Mouse (Mus musculus) CD4-positive, CD25-positive, alpha-beta regulatory T cell, adult 2 months (primary cell): ENCODE results near the gene Shank3.

Source experiments
- DNase-seq: peaks from one replicate; pipeline ENCODE4 v3.0.0-alpha.2; 2012; ENCODE audit warnings: low read depth, low spot score

Shank3 gene

DNA sequence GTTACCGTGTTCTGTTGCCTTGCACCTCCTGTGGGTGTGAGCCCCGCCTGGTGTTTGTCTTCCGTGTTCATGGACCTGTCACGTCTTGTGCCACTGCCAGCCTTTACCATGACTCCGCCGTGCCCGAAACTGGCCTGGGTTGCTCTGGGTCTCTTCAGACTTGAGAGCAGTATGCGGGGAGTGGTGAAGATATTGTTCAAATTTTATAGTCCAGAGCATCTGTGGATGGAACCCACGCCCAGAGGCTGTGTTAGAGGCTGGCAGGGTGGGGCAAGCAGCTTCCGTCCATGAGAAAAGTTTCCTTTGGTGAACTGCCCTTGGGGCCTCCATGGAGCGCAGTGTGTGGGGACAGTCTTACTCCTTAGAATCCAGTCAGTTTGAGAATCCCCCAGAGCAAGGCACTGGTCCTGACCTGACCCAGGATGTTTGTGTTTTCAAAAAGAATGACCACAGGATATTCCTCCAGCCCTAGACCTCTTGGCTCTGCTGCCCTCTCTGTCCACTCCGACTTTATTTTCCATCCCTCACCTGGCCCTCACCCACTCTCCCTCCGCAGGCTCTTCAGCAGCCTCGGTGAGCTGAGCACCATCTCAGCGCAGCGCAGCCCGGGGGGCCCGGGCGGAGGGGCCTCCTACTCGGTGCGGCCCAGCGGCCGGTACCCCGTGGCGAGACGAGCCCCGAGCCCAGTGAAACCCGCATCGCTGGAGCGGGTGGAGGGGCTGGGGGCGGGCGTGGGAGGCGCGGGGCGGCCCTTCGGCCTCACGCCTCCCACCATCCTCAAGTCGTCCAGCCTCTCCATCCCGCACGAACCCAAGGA lies 58.0 kb downstream of the Shank3 start:
- DNase-seq: no peak

DNA sequence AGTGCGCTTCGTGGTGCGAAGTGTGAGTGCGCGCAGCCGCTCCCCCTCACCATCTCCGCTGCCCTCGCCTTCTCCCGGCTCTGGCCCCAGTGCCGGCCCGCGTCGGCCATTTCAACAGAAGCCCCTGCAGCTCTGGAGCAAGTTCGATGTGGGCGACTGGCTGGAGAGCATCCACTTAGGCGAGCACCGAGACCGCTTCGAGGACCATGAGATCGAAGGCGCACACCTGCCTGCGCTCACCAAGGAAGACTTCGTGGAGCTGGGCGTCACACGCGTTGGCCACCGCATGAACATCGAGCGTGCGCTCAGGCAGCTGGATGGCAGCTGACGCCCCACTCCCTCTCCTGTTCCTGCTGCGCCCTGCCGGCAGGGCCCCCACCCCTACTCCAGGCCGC lies 58.6 kb downstream of the Shank3 start:
- no peak for DNase-seq

DNA sequence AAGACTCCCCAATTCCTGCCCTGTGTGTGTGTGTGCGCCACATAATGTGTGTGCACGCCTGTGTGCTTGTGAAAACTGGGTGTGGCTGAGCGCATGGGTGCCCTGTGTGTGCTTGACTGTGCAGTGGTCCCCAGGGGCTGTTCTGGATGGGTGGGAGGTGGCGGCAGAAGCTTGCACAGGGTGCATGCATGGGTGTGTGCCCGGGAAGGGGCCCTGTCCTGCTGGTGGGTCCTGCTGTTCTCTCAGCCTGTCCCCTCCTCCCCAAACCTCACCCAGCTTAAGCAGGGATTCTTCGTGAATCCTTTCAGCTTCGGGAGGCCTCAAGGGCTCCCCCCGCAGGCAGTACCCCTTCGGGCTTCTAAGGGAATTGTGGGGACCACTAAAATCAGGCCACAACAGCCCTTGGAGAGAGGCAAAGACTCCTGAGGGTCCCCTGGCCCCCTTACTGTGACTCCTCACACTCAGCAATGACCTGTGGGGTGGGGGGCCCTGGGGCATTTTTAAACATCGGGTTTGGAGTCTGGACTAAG lies 59.8 kb downstream of the Shank3 start:
- no peak for DNase-seq

DNA sequence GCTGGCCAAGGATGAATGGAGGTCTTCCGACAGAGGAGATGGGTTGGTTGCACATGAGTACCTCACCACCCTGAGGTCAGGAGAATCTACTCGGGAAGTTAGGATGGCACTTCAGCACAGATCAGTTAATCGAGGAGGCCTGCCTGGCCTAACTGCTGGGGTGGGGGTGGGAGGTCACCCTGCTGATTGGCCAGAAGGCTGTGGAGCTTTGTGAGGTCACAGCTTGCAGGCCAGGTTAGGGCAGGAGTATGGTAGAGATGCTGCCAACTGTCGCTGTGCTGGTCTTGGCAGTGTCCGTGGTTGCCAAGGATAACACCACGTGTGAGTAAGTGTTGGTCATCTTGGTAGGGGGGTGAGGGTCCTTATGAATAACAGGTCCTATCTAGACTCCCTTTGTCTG lies 68.7 kb downstream of the Shank3 start, which contains the start of gene Acr:
Gene Acr, plus strand, starts transcription at position 213 of the 400 bp plus-strand sequence.
- DNase-seq: no peak

DNA sequence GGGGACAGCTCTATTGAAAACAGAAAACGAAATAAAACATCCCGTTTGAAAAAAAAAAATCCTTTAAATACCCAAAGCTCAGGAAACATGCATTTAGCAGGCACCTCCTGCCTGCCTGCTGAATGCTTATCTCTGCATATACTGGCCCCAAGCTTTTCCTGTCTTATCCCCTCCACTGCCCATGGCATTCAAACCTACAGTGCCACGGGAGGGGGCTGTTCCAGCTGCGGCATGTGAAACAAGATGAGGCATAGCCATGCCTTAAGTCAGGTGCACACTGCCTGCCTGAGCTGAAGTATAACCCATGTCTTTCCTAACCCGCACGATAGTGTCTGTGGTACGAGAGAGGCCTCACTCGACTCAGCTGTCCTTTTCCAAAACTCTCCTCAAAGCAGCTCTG lies 72.7 kb downstream of the Shank3 start:
- no peak for DNase-seq

DNA sequence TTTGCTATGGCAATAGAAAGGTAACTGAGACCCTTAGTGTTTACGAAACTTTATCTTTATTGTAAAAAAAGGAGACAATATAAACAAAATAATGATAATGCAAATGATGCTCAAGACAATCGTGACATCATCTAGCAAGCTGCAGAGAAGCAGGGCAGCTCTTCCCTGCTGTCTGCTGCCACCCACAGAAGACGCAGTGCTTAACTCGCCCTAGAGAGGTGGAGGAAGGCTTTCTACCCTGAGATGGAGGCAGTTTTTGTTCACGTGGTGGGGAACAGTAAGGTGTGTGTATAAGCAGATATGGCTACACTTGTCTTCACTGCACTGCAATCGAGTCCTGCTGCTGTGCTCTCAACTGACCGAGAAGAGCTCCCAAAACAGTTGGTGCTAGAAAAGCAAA lies 83.1 kb downstream of the Shank3 start:
- DNase-seq: no peak

DNA sequence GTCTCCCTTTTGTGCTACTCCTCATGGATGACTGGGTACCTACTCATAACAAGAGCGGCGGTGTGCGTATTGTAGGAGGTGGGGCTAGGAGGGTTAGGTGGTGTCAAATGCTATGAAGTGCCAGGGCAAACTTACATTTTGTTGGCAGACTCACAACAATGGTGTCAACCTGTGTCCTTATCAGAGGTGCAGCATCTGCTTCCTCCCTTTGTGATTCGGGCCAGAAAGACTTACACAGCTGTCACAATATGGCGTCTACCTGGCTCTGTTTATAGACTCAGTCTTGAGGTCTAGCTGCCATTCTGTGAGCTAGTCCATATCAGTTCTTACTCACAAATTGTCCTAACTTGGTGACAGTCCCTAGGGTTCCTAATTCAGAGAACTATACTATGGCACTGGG lies 85.7 kb downstream of the Shank3 start:
- no peak for DNase-seq

DNA sequence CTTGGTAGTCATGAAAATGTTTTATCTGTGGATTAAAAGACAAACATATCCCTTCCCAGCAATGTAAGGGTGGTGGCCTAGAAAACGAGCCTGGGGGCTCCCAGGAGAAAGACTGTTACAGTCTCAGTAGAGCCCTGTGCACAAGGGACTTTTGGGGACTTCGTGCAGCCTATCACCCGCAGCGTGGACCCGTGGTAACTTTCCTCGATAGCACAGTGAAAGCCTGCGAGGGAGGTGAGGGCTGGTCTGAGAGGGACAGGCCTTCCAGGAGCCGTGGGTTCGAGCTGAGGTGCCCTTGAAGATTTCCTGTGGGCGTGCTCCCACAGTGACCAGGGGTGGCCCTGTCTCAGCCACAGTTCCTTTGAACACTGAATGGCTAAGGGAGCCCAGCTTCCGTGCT lies 86.2 kb downstream of the Shank3 start:
- DNase-seq: no peak

DNA sequence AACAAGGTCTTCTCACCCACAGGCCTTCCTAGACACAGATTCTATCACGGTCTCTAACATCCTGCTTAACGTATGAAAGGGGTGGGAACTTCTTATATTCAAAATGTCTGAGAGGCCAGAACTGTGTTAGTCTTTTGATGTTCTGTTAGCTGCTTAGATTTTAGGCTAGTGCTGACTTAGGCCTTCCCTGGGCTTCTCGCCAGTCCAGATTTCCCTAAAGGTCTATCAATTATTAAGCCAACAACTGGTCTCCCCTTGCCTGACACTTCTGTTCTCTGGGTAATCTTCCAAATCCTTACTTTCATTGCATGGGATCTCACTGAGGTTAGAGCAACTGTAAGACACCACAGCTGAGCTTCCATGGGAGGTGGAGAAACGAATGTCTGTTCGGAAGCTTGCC lies 89.7 kb downstream of the Shank3 start:
- DNase-seq: no peak

DNA sequence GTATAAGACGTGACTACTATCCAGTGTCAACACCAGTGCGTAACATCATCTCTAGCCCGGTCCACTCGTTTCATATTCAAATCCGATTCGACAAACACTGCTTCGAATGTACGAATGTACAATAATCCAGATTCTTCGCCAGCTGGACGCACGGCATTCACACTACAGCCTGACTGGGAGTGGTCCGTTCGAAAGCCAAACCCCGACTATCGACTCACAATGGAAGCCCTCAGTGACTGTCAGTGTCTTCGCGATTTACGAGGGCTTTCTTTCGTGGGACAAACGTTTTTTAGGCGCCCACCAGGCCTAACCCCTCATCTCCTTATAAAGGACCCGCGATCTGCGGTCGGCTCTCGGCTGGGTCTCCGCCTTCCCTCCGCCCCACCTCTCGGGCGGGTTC lies 91.9 kb downstream of the Shank3 start:
- DNase-seq: no peak

DNA sequence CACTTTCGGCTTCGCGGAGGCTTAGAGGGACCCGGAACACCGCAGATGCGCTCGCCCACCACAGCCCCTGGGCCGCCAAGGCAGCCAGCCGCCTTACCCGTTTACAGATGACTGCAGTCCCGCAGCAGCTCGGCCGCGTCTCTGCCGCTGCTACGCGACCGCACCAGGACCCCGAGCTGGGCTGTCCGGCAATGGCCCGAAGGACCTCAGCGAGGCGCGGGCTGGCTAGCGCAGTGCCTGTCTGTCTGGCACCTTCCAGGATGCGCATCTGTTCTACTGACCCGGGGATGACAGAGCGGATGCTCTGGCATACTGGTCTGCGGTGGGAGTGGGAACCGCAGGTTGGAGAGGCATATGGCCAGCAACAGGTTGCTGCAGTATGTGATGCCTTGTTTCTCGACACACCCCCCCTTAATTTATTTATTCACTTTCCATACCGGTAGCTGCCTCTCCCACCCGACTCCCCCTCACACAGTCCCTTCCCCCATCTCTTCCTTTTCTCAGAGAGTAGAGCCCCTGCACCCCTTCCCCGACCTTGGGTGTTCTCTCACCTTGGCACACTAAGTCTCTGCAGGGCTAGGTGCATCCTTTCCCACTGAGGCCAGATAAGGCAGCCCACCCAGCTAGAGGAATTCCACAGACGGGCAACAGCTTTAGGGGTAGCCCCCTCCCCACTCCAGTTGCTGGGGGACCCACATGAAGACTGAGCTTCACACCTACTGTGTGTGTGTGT lies 92.5 kb downstream of the Shank3 start, which contains the start of gene Rabl2:
Gene Rabl2, minus strand, starts transcription at position 201 of the 733 bp plus-strand sequence.
- DNase-seq: peak; percentile 86

DNA sequence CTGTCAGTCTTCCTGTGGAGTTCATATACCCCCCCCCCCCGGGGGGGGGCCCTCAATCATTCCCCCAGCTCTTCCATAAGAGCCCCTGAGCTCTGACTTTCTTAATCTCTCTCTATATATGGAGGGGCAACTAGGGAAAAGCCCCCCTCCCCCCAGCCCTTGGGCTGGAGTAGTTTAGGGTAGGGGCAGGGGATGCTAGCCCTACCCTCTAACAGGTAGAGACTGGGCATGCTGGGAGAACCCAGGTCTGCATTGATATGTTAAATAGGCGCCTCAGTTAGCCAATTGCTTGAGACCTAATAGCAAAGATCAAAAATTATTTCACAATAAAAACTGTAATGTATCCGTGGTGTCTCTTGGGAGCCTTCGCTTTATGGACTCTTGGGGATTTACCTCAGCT lies 93.1 kb downstream of the Shank3 start:
- DNase-seq: no peak

DNA sequence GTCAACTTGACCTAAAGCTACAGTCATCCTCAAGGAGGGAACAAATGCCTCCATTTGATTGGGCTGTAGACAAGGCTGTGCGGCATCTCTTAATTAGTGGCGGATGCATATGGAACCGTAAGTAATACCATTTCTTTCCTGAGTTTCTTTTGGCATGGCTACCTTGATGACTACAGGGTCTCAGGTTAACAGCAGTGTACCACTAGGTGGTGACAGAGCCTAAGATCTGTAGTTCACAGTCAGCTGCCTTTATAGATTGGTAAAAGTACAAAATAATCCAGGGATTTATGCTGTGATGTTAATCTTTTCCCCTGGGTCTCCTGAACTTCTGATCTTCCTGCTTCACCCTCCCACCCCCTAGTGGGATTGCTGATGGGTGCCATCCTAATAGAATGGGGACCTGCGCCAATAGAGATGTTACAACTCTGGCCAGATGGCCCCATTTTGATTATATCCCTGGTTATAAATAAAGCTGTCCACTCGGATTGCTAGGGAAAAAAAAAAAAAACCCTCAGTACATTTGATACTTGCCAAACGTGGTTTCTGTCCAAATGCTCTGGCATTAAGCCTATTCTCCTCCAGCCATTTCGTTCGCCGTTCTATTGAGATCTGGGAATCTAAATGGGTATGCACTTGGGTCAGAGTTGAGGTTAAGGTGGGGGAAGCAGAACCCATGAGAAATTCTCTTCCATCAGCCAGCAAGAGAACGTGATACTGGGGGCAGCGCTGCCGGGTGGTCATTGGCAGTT lies 106.6 kb downstream of the Shank3 start:
- no peak for DNase-seq

DNA sequence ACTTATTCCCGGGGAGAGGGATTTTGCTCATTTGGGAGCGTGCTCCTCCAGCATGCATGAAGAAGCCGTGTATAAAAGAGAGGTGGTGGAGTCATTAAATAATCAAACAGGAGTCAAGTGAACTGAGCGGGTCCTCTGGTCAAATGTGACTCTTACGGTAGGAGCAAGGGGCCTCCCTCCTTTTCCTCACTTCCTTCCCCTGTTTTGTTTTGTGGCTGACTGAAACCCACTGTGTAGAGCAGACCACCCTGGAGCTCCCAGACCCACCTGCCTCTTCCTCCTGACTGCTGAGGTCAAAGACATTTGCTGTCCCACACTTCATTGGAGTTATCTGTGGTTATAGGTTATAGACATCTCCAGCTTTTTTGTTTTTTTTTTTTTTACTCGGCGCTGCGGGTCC lies 108.1 kb downstream of the Shank3 start:
- DNase-seq: no peak

DNA sequence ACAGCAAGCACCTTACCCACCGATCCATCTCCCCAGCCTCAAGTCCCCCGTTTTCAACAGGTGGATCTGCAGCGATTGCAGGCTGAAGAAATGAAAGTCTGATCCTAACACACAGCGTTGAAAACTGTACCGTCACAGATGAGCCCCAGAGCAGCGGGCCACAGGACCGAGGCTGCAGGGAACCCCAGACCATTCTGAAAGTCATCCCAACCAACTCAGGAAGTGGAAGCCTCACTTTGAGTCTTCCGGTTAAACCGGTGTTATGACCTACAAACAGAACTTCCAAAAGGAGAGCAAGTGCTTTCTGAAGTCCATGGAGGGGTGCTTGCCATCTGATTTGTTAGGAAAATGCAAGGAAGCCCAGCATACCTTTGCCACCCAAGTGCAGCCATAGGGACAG lies 108.5 kb downstream of the Shank3 start:
- no peak for DNase-seq
